Mouse (Mus musculus): ENCODE measurements around the gene Sdhaf3.

The Sdhaf3 gene

DNA sequence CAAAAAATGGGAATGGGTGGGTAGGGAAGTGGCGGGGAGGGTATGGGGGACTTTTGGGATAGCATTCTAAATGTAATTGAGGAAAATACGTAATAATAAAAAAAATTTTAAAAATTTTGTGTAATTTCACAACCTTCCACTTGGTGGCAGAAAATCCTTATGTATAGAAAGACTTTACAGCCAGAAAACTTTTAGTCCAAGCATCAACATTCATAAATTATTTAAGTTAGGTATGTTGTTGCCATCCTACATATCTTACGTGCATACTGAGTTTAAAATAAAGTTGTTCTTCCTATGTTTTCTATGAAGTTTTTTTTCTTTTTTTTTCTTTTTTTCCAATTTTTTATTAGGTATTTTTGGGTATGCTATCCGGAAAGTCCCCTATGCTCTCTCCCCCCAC, 47.3 kb downstream of the Sdhaf3 start:
- Histone ChIP-seq H3K36me3 (ENCODE audit: insufficient read depth, low read length) (no peaks in the 10 kb centered on the region), H3K9me3 (ENCODE audit: low read length) (peaks cover 17% of the 10 kb centered on the region), H3K4me3 (replicated peaks; ENCODE audit: low read length) (no peak overlapping the region), H3K27me3 (ENCODE audit: insufficient read depth, low read length) (no peaks in the 10 kb centered on the region), H3K4me1 (replicated peaks; ENCODE audit: low read depth, low read length) (no peaks in the 10 kb centered on the region)
- TF ChIP-seq NANOG (IDR thresholded peaks at IDR 0.05; ENCODE audit: borderline replicate concordance, low read length) (no peak), POU5F1 (IDR thresholded peaks at IDR 0.05; ENCODE audit: borderline replicate concordance, low read length) (no peak), CTCF (conservative IDR thresholded peaks at IDR 0.05; ENCODE audit: low read length) (no peak)

GRCm38 (mm10) chr6:7004005-7004404, 48.2 kb downstream of the Sdhaf3 start:
- Histone ChIP-seq H3K4me1 (replicated peaks; ENCODE audit: low read depth, low read length) (no peaks in the 10 kb centered on the region), H3K27me3 (ENCODE audit: insufficient read depth, low read length) (no peaks in the 10 kb centered on the region), H3K9me3 (ENCODE audit: low read length) (peaks cover 19% of the 10 kb centered on the region), H3K4me3 (replicated peaks; ENCODE audit: low read length) (no peak overlapping the region), H3K36me3 (ENCODE audit: insufficient read depth, low read length) (no peaks in the 10 kb centered on the region)
- TF ChIP-seq NANOG (IDR thresholded peaks at IDR 0.05; ENCODE audit: borderline replicate concordance, low read length) (no peak), CTCF (conservative IDR thresholded peaks at IDR 0.05; ENCODE audit: low read length) (0 out of 2 replicates have a peak, but pooled peaks have one; percentile 15)

DNA sequence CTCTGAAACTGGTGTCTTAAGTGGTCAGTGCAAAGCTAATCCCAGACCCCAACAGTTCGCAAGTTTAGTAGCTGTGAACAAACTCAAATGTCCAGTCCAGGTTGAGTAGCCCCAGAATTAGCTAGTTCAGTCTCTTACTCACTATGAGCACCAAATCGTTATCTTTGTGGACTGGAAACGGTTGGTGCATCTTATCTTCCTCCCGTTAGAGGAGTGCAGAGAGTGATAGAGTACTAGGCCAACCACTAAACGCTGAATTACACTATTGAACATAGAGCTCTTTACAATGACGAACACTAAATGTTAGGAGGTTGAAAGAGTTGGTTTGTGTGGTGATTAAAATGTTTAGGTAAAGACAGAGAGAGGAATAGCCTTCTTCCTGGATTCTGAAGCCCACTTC, 82.3 kb downstream of the Sdhaf3 start:
- Histone ChIP-seq H3K27me3 (ENCODE audit: insufficient read depth, low read length) (no peaks in the 10 kb centered on the region), H3K4me3 (replicated peaks; ENCODE audit: low read length) (no peak overlapping the region), H3K36me3 (ENCODE audit: insufficient read depth, low read length) (no peaks in the 10 kb centered on the region), H3K4me1 (replicated peaks; ENCODE audit: low read depth, low read length) (no peaks in the 10 kb centered on the region), H3K9me3 (ENCODE audit: low read length) (peaks cover 8% of the 10 kb centered on the region)
- TF ChIP-seq POU5F1 (IDR thresholded peaks at IDR 0.05; ENCODE audit: borderline replicate concordance, low read length) (no peak), CTCF (conservative IDR thresholded peaks at IDR 0.05; ENCODE audit: low read length) (no peak), NANOG (IDR thresholded peaks at IDR 0.05; ENCODE audit: borderline replicate concordance, low read length) (no peak)

DNA sequence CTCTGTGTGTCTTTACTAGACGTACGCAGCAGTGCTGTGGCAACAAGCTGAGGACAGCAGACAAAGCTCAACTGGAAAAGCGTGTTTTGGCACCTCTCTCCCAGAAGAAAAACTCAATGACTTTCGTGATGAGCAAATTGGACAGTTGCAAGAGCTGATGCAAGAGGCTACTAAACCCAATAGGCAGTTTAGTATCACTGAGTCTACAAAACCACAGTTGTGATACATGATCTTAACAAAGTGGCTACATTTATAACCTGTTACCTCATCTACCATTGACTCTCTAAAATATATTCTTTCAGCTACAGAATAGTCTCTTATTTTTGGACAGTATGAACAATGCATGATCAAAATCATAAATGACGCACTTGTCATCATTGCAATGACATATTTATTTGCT, 83.0 kb downstream of the Sdhaf3 start:
- no peaks in the 10 kb centered on the region for H3K4me1 ChIP-seq (replicated peaks; ENCODE audit: low read depth, low read length)
- H3K9me3 ChIP-seq (ENCODE audit: low read length): peaks cover 8% of the 10 kb centered on the region
- H3K27me3 ChIP-seq (ENCODE audit: insufficient read depth, low read length): no peaks in the 10 kb centered on the region
- no peak for TF ChIP-seq POU5F1 (IDR thresholded peaks at IDR 0.05; ENCODE audit: borderline replicate concordance, low read length)
- no peak for TF ChIP-seq CTCF (conservative IDR thresholded peaks at IDR 0.05; ENCODE audit: low read length)
- no peak for TF ChIP-seq NANOG (IDR thresholded peaks at IDR 0.05; ENCODE audit: borderline replicate concordance, low read length)
- no peak overlapping the region for H3K4me3 ChIP-seq (replicated peaks; ENCODE audit: low read length)
- H3K36me3 ChIP-seq (ENCODE audit: insufficient read depth, low read length): no peaks in the 10 kb centered on the region

GRCm38 (mm10) chr6:7041912-7042311, 86.1 kb downstream of the Sdhaf3 start:
- no peaks in the 10 kb centered on the region for H3K4me1 ChIP-seq (replicated peaks; ENCODE audit: low read depth, low read length)
- H3K36me3 ChIP-seq (ENCODE audit: insufficient read depth, low read length): no peaks in the 10 kb centered on the region
- peaks cover 8% of the 10 kb centered on the region for H3K9me3 ChIP-seq (ENCODE audit: low read length)
- no peaks in the 10 kb centered on the region for H3K27me3 ChIP-seq (ENCODE audit: insufficient read depth, low read length)
- H3K4me3 ChIP-seq (replicated peaks; ENCODE audit: low read length): no peak overlapping the region
- no peak for TF ChIP-seq POU5F1 (IDR thresholded peaks at IDR 0.05; ENCODE audit: borderline replicate concordance, low read length)
- TF ChIP-seq CTCF (conservative IDR thresholded peaks at IDR 0.05; ENCODE audit: low read length): no peak
- no peak for TF ChIP-seq NANOG (IDR thresholded peaks at IDR 0.05; ENCODE audit: borderline replicate concordance, low read length)

DNA sequence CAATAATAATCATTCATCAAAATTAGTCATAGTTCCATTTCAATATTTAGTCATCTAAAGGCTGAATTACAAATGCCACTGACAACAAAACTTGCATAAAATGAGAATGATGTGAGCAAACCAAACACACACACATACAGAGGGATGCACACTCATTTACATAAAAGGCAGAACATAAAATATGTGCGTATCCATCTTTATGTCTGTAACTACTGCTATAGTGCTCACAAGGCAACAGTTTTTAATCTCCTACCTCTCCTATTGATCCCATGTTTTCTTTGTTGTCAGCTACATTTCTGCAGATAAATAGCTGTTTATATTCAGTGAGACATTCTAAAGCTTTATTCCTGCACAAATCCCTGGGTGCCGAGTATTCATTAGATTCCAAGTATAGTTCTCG, 107.0 kb downstream of the Sdhaf3 start:
- Histone ChIP-seq H3K4me1 (replicated peaks; ENCODE audit: low read depth, low read length) (no peaks in the 10 kb centered on the region), H3K9me3 (ENCODE audit: low read length) (peaks cover 13% of the 10 kb centered on the region), H3K27me3 (ENCODE audit: insufficient read depth, low read length) (no peaks in the 10 kb centered on the region), H3K36me3 (ENCODE audit: insufficient read depth, low read length) (no peaks in the 10 kb centered on the region), H3K4me3 (replicated peaks; ENCODE audit: low read length) (no peak overlapping the region)
- TF ChIP-seq CTCF (conservative IDR thresholded peaks at IDR 0.05; ENCODE audit: low read length): no peak
- no peak for TF ChIP-seq NANOG (IDR thresholded peaks at IDR 0.05; ENCODE audit: borderline replicate concordance, low read length)
- TF ChIP-seq POU5F1 (IDR thresholded peaks at IDR 0.05; ENCODE audit: borderline replicate concordance, low read length): no peak

GRCm38 (mm10) chr6:7068782-7069181, 113.0 kb downstream of the Sdhaf3 start:
- TF ChIP-seq POU5F1 (IDR thresholded peaks at IDR 0.05; ENCODE audit: borderline replicate concordance, low read length): no peak
- no peak for TF ChIP-seq CTCF (conservative IDR thresholded peaks at IDR 0.05; ENCODE audit: low read length)
- TF ChIP-seq NANOG (IDR thresholded peaks at IDR 0.05; ENCODE audit: borderline replicate concordance, low read length): no peak
- Histone ChIP-seq H3K36me3 (ENCODE audit: insufficient read depth, low read length) (no peaks in the 10 kb centered on the region), H3K4me3 (replicated peaks; ENCODE audit: low read length) (no peak overlapping the region), H3K27me3 (ENCODE audit: insufficient read depth, low read length) (no peaks in the 10 kb centered on the region), H3K4me1 (replicated peaks; ENCODE audit: low read depth, low read length) (no peaks in the 10 kb centered on the region), H3K9me3 (ENCODE audit: low read length) (peaks cover 11% of the 10 kb centered on the region)

GRCm38 (mm10) chr6:7069463-7069862, 113.7 kb downstream of the Sdhaf3 start:
- peaks cover 18% of the 10 kb centered on the region for H3K9me3 ChIP-seq (ENCODE audit: low read length)
- H3K4me3 ChIP-seq (replicated peaks; ENCODE audit: low read length): no peak overlapping the region
- no peaks in the 10 kb centered on the region for H3K4me1 ChIP-seq (replicated peaks; ENCODE audit: low read depth, low read length)
- no peaks in the 10 kb centered on the region for H3K36me3 ChIP-seq (ENCODE audit: insufficient read depth, low read length)
- TF ChIP-seq POU5F1 (IDR thresholded peaks at IDR 0.05; ENCODE audit: borderline replicate concordance, low read length) (no peak), NANOG (IDR thresholded peaks at IDR 0.05; ENCODE audit: borderline replicate concordance, low read length) (no peak)
- H3K27me3 ChIP-seq (ENCODE audit: insufficient read depth, low read length): no peaks in the 10 kb centered on the region

DNA sequence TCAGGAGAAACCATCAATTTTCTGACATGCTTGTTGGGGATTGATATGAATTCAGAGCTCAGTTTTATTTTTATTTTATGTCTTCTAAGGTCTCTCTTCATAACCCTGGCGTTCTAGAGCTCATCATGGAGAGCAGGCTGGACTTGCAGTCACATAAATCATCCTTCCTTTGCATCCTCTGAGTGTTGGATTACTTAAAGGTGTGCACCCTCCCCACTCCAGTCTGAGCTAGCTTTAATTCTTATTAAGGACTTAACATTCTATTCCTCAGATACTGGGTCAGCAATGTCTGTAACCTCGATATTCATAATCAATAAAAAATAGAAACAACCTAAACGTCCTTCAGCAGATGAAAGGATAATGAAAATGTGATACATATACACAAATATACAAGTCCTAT, 126.2 kb downstream of the Sdhaf3 start:
- no peaks in the 10 kb centered on the region for H3K4me1 ChIP-seq (replicated peaks; ENCODE audit: low read depth, low read length)
- H3K9me3 ChIP-seq (ENCODE audit: low read length): no peaks in the 10 kb centered on the region
- H3K27me3 ChIP-seq (ENCODE audit: insufficient read depth, low read length): no peaks in the 10 kb centered on the region
- TF ChIP-seq NANOG (IDR thresholded peaks at IDR 0.05; ENCODE audit: borderline replicate concordance, low read length) (no peak), CTCF (conservative IDR thresholded peaks at IDR 0.05; ENCODE audit: low read length) (no peak), POU5F1 (IDR thresholded peaks at IDR 0.05; ENCODE audit: borderline replicate concordance, low read length) (no peak)
- H3K36me3 ChIP-seq (ENCODE audit: insufficient read depth, low read length): no peaks in the 10 kb centered on the region
- no peak overlapping the region for H3K4me3 ChIP-seq (replicated peaks; ENCODE audit: low read length)

All from E14TG2a.4 (cell line).